14 mouse cellular contexts compared by ENCODE assay signal in the genomic region with DNA sequence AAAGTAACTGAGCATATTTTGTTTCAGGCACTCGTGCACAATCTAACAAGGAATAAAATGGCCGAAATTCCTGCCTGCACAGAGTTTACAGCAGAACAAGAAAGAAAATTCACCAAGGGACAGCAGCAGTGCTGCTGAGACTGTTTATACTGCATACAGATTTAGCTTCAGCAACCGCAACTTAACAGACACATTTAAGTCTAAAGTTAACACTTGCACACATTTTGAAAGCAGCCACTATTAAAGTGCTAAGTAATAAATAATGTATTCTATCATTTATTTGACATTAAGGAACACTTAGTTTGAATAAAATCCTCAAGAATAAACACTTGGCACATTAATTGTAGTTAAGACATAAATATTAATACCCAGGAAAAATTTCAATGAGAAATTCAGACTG.
"Had no signal": no experiment of that assay in that cellular context is flagged by ENCODE, and none has a peak within 500 bp of the region (broad histone marks: within the 10 kb centered on the region; RNA-seq: fewer than 3 reads in every experiment).

No protein-coding gene starts in this region.

- H3K27me3 ChIP-seq: neural tube, embryonic 12.5 days; stomach, embryonic 15.5 days had no signal

- H3K4me2 ChIP-seq: lung, embryonic 14.5 days; midbrain, embryonic 11.5 days; neural tube, embryonic 12.5 days; stomach, embryonic 15.5 days had no signal

- H3K4me1 ChIP-seq: megakaryocyte, embryonic 14.5 days; neural tube, embryonic 12.5 days; stomach, embryonic 15.5 days had no signal

- H3K9ac ChIP-seq: lung, embryonic 14.5 days; neural tube, embryonic 12.5 days; stomach, embryonic 15.5 days had no signal

- H3K4me3 ChIP-seq: megakaryocyte, embryonic 14.5 days; neural tube, embryonic 12.5 days; stomach, embryonic 15.5 days had no signal

- H3K27ac ChIP-seq: macrophage; neural tube, embryonic 12.5 days; stomach, embryonic 15.5 days; stomach, postnatal 0 days had no signal

- H3K36me3 ChIP-seq: neural tube, embryonic 12.5 days; stomach, embryonic 15.5 days had no signal

- DNase-seq: lung, embryonic 14.5 days; lung, postnatal 14 days; lung, postnatal 36 days; midbrain, embryonic 14.5 days; right cerebral cortex, postnatal 14 days; thymus, adult 2 months; thymus, postnatal 25 days; thymus, postnatal 4 days had no signal

- H3K9me3 ChIP-seq: megakaryocyte, embryonic 14.5 days; neural tube, embryonic 12.5 days; stomach, embryonic 15.5 days had no signal
